Mouse (Mus musculus) neural tube, embryonic 15.5 days (tissue): ENCODE results near the gene Ttyh1. TPM values are rescaled to one million over a fixed set of nuclear protein-coding genes. Genes with fewer than 3 reads are reported as not detected.

Source experiments
- ATAC-seq: fragments of 200-750 bp; cut with Nextera tagmentation; 2 replicates; pipeline ENCODE4 v1.8.0; 2017; ENCODE audit warnings: mild to moderate bottlenecking, moderate TSS enrichment, moderate library complexity; ENCODE audit not compliant: low FRiP score
- H3K27ac ChIP-seq: fragments of 300-500 bp; sonication (generic); replicated peaks from 2 replicates; pipeline ENCODE4 v1.5.1; 2015; ENCODE audit warnings: mild to moderate bottlenecking, inconsistent platforms
- H3K27me3 ChIP-seq: fragments of 300-500 bp; sonication (generic); replicated peaks from 2 replicates; pipeline ENCODE4 v1.6.1; 2015; ENCODE audit warnings: inconsistent platforms
- H3K36me3 ChIP-seq: fragments of 300-500 bp; sonication (generic); 2 replicates; pipeline ENCODE4 v1.6.1; 2015; ENCODE audit warnings: inconsistent platforms
- H3K4me1 ChIP-seq: fragments of 300-500 bp; sonication (generic); 2 replicates; pipeline ENCODE4 v1.6.1; 2015; ENCODE audit warnings: inconsistent platforms
- H3K4me2 ChIP-seq: fragments of 300-500 bp; sonication (generic); 2 replicates; pipeline ENCODE4 v1.6.1; 2015; ENCODE audit warnings: inconsistent platforms, mild to moderate bottlenecking, moderate library complexity
- H3K4me3 ChIP-seq: fragments of 300-500 bp; sonication (generic); replicated peaks from 2 replicates; pipeline ENCODE4 v1.5.1; 2015; ENCODE audit warnings: mild to moderate bottlenecking, inconsistent platforms
- H3K9ac ChIP-seq: fragments of 300-500 bp; sonication (generic); replicated peaks from 2 replicates; pipeline ENCODE4 v1.6.1; 2015; ENCODE audit warnings: mild to moderate bottlenecking, inconsistent platforms
- H3K9me3 ChIP-seq: fragments of 300-500 bp; sonication (generic); replicated peaks from 2 replicates; pipeline ENCODE4 v1.6.1; 2016; ENCODE audit warnings: inconsistent platforms
- WGBS: fragments of 180-500 bp; shearing (Covaris S2); methylation state at CpG from one replicate; pipeline ENCODE4 v1.1.7; 2015; ENCODE audit warnings: mixed read lengths; 5-methylcytosine and 5-hydroxymethylcytosine counted together
- polyA plus RNA-seq: library from polyadenylated mRNA; unstranded; fragments of >200 nt; fragmentation: Nextera tagmentation; extraction: Ambion mirVana; gene quantifications from 2 replicates; pipeline ENCODE4 v1.2.1, GENCODE M21; 2015

The Ttyh1 gene
- polyA plus RNA-seq = 127 and 155 TPM in 2 replicates

DNA sequence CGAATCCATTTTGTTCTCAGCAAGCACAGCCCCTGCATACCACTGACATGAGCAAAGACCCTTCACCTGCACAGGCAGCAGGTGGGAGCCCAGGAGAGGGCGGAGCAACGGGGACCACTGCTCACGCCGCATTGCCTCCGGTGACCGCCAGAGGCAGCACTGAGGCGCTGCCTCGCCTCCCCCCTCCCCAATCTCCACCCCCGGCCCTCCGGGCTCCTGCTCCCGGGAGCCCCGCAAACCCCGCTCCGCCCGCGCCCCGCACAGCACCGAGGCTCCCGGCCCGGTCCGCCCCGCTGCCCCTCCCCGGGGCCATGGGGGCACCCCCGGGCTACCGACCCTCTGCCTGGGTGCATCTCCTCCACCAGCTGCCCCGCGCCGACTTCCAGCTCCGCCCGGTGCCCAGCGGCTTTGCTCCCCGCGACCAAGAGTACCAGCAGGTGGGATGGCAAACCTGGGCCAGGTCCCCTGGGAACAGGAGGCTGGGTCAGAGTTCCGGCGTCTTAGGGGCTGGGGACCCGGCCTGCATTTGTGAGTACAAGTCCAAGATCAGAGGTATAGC is at the start of gene Ttyh1:
TSS of gene Ttyh1 (plus strand) at position 65 of the 559 bp plus-strand sequence.
- Histone ChIP-seq H3K27me3 (no peaks in the 10 kb centered on the region), H3K4me2 (peak within 1 kb of the TSS; percentile 66), H3K4me1 (peaks cover 43% of the 10 kb centered on the region), H3K9me3 (no peaks in the 10 kb centered on the region), H3K27ac (peak within 1 kb of the TSS; percentile 88), H3K9ac (peak within 1 kb of the TSS; percentile 68), H3K36me3 (no peaks in the 10 kb centered on the region), H3K4me3 (peak within 1 kb of the TSS; percentile 58)
- 2% methylated on average over 37 of the region's 37 CpGs for WGBS
- peak; percentile 35 for ATAC-seq

DNA sequence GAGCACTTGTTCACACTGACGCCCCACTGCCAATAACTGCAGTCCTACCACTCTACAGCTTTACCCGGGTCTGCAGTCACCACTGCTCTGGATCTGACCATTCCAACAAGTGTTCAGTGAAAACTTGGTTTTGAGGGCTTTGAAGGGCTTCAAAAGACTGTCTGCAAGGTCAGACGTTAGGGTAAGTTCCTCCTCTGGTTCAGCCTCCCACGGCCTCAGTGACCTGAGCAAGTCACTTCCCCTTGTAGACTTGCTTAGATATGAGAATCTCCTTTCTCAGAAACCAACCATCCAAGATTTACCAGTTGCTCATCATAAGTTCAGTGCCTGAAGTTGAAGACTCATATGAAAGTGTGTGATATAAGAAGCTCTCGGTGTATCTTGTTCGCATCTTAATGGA is 48.1 kb upstream of the Ttyh1 start:
- no peaks in the 10 kb centered on the region for H3K27me3 ChIP-seq
- no peaks in the 10 kb centered on the region for H3K4me1 ChIP-seq
- H3K9me3 ChIP-seq = no peaks in the 10 kb centered on the region
- no peaks in the 10 kb centered on the region for H3K36me3 ChIP-seq
- H3K27ac ChIP-seq = no peak overlapping the region
- no peak overlapping the region for H3K4me3 ChIP-seq
- 91% methylated on average over 6 of the region's 6 CpGs for WGBS
- H3K9ac ChIP-seq = no peak overlapping the region
- no peak for ATAC-seq
- H3K4me2 ChIP-seq = no peak overlapping the region

DNA sequence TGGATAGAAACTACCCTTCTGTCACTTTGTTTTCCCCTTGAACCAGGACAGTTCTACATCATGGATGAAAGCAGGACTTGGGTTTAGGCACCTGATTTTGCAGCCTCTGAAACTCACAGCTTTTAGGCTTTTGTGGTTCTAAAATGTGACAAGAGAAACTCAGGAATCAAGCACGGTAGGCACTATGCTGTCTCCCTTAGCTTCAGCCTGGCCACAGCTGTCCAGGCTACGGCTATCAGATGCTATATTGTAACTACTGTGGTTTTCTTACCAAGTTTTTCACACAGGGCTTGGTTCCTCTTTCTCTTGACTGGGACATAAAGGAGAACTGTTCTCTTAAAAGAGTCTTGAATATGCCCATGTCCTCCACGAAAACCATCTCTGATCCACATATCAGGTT is 46.1 kb upstream of the Ttyh1 start:
- H3K4me2 ChIP-seq = no peak overlapping the region

DNA sequence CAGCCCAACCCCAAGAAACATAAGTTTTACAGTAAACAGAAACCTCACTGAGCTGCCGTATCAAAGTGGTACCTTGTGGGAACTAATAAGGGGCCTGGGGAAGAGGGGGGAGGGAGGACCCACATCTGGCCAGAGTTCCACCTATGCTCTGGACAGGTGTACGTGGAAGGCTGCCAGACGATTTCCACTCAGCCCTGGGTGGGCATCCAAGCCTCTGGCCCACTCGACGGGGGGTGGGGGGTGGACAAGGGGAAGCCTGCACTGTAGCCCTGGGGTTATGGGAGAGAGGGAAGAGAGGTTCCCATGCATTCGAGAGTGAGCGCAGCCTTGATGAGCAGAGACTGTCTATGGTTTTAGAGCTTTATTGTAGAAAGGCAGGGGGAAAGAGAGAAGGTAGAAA is 39.7 kb upstream of the Ttyh1 start:
- H3K27ac ChIP-seq = no peak overlapping the region
- H3K36me3 ChIP-seq = no peaks in the 10 kb centered on the region
- no peaks in the 10 kb centered on the region for H3K27me3 ChIP-seq
- no peak overlapping the region for H3K4me3 ChIP-seq
- H3K9ac ChIP-seq = no peak overlapping the region
- H3K9me3 ChIP-seq = no peaks in the 10 kb centered on the region
- no peak overlapping the region for H3K4me2 ChIP-seq
- no peaks in the 10 kb centered on the region for H3K4me1 ChIP-seq
- 81% methylated on average over 7 of the region's 7 CpGs for WGBS
- ATAC-seq = no peak

More for the DNA sequence above, 46.1 kb upstream of the Ttyh1 start:
- no peak overlapping the region for H3K4me3 ChIP-seq
- no peaks in the 10 kb centered on the region for H3K4me1 ChIP-seq
- 88% methylated on average over 3 of the region's 3 CpGs for WGBS
- no peaks in the 10 kb centered on the region for H3K27me3 ChIP-seq
- H3K27ac ChIP-seq = no peak overlapping the region
- no peak for ATAC-seq
- no peak overlapping the region for H3K9ac ChIP-seq
- H3K9me3 ChIP-seq = no peaks in the 10 kb centered on the region
- H3K36me3 ChIP-seq = no peaks in the 10 kb centered on the region

DNA sequence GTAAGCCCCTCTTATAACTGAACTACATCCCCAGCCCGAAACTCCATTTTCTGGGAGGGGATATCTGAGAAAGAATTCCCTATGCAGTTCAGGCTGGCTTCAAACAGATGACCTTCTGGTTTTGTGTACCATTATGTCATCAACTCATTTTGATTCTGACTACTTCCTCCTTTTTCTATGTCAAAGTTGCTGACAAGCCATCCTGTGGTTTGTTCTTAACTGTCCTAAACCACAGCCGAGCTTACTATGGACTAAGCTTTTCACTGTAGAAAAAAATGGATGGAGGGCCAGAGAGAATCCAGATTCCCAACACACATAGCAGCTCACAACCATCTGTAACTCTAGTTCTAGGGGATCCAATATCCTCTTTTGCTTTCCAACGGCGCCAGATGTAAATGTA is 38.7 kb upstream of the Ttyh1 start:
- H3K4me2 ChIP-seq = no peak overlapping the region
- H3K4me3 ChIP-seq = no peak overlapping the region
- H3K4me1 ChIP-seq = no peaks in the 10 kb centered on the region
- H3K27me3 ChIP-seq = no peaks in the 10 kb centered on the region
- 92% methylated on average over 4 of the region's 4 CpGs for WGBS
- H3K36me3 ChIP-seq = no peaks in the 10 kb centered on the region
- H3K27ac ChIP-seq = no peak overlapping the region
- no peak overlapping the region for H3K9ac ChIP-seq
- no peak for ATAC-seq
- H3K9me3 ChIP-seq = no peaks in the 10 kb centered on the region

DNA sequence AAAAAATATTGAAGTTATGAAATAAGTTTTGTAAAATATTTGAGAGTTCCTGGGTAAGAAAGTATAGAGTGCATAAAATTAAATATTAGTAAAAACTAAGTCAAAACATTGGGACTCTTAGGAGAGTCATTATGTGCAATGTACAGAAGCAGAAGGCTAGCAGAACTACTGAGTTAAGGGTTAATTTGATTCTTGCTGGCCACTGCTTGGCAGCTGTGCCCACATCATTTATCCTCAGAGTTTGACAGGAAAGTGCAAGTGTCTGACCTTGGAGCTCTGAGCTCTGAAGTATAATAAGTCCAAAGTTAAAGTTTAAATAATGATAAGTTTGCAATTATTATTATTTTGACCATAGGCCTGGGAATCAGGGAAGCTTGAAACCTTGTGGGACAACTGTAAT is 37.5 kb upstream of the Ttyh1 start:
- no peak for ATAC-seq
- Histone ChIP-seq H3K27me3 (no peaks in the 10 kb centered on the region), H3K9ac (no peak overlapping the region), H3K9me3 (no peaks in the 10 kb centered on the region), H3K27ac (no peak overlapping the region), H3K36me3 (no peaks in the 10 kb centered on the region), H3K4me2 (no peak overlapping the region), H3K4me1 (no peaks in the 10 kb centered on the region), H3K4me3 (no peak overlapping the region)

DNA sequence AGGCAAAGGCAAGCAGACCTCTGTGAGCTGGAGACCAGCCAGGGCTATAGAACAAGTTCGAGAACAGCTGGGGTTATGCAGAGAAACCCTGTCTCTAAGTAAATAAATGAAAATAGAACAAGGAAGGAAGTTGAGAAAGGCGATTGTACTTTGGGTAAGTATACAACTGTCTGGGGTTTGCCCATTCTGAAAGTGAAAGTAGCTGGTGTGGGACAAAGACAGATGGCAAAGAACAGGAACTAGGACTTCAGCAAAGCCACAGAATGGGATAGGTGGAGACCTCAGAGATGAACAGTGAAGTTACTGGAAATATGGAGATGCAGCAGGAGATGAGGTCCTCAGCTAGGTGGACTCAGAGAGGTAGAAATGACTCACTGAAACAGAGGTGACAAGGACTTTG is 36.4 kb upstream of the Ttyh1 start:
- H3K9ac ChIP-seq = no peak overlapping the region
- H3K4me1 ChIP-seq = no peaks in the 10 kb centered on the region
- H3K27ac ChIP-seq = no peak overlapping the region
- no peaks in the 10 kb centered on the region for H3K27me3 ChIP-seq
- WGBS = 58% methylated on average over 2 of the region's 2 CpGs
- H3K36me3 ChIP-seq = no peaks in the 10 kb centered on the region
- H3K4me2 ChIP-seq = no peak overlapping the region
- no peak overlapping the region for H3K4me3 ChIP-seq
- H3K9me3 ChIP-seq = no peaks in the 10 kb centered on the region
- no peak for ATAC-seq

DNA sequence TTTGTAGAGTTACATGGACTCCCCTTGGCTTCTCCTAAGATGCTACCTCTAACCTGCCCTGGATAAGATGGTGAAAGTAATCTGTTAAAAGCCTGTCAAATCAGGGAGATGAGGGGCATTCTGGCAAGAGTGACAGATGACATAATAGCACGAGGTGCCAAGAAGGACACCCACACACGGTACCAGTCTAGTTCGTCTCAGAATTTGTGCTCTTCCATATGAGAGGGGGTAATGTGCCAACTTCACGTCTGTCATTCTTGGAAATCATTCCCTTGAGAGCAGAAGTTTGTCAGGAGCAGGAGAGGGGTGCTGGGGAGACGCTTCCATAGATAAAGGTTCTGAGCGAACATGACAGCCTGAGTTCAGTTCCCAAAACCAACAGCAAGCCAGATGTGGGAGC is 35.0 kb upstream of the Ttyh1 start:
- H3K9me3 ChIP-seq = no peaks in the 10 kb centered on the region
- WGBS = 84% methylated on average over 6 of the region's 6 CpGs
- H3K27me3 ChIP-seq = no peaks in the 10 kb centered on the region
- no peak overlapping the region for H3K4me2 ChIP-seq
- no peak overlapping the region for H3K4me3 ChIP-seq
- no peaks in the 10 kb centered on the region for H3K4me1 ChIP-seq
- ATAC-seq = no peak
- no peak overlapping the region for H3K27ac ChIP-seq
- no peak overlapping the region for H3K9ac ChIP-seq
- H3K36me3 ChIP-seq = no peaks in the 10 kb centered on the region

DNA sequence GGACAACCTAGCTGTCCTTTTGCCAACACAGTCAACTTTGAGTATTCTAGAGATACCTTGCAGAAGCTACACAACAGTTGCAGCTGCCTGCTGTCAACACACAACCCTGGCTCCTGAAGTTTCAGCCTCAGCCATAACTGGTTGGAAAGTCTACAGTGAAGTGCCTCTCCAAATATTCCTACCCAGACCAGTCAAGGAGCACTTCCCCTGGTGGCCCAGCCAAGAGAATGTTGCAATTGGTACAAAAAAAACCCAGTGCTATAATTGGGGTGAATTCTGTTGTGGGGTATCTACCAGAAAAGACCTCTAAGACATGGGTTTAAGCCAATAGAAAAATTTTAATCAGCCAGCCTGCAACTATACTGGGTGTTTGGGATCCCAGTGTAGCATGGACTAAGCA is 33.6 kb upstream of the Ttyh1 start:
- no peaks in the 10 kb centered on the region for H3K27me3 ChIP-seq
- H3K4me2 ChIP-seq = no peak overlapping the region
- no peak overlapping the region for H3K4me3 ChIP-seq
- no peaks in the 10 kb centered on the region for H3K4me1 ChIP-seq
- H3K9me3 ChIP-seq = no peaks in the 10 kb centered on the region
- H3K27ac ChIP-seq = no peak overlapping the region
- no peak for ATAC-seq
- H3K9ac ChIP-seq = no peak overlapping the region
- no peaks in the 10 kb centered on the region for H3K36me3 ChIP-seq

DNA sequence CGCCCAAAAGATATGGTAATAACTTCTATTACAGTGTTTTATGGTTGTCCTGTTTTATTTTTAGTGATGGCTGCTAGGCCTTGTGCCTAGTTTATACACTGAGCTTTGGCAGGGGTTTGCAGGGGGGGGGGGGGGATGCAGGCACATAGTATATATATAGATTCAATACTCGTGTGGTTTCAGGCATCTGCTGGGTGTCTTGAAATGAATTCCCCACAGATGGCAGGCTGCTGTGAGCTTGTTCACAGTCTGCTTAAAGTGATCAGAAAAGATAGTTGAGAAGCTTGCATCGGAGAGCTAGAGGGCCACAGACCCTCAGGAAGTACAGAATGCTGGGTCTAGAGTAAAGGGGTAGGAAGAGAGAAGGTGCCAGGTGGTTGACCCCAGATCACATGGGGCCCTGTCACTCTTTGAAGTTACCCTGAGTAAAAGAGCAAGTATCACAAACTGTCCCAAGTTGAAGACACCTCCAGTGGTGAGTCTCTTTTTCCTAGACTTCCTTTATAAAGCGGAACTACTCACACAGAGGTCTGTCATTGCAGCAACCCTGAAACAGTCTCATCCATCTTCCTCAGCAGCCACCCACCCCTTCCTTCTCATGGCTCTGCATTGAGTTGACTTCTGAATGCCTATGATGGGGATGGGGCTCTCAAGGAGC is 31.8 kb upstream of the Ttyh1 start:
- H3K4me3 ChIP-seq = no peak overlapping the region
- no peak overlapping the region for H3K9ac ChIP-seq
- no peaks in the 10 kb centered on the region for H3K36me3 ChIP-seq
- H3K27me3 ChIP-seq = no peaks in the 10 kb centered on the region
- ATAC-seq = no peak
- no peaks in the 10 kb centered on the region for H3K9me3 ChIP-seq
- H3K4me1 ChIP-seq = 0 out of 2 replicates have a peak, but pooled peaks cover 3% of the 10 kb centered on the region
- H3K27ac ChIP-seq = no peak overlapping the region
- H3K4me2 ChIP-seq = no peak overlapping the region
- WGBS = 80% methylated on average over 4 of the region's 4 CpGs

DNA sequence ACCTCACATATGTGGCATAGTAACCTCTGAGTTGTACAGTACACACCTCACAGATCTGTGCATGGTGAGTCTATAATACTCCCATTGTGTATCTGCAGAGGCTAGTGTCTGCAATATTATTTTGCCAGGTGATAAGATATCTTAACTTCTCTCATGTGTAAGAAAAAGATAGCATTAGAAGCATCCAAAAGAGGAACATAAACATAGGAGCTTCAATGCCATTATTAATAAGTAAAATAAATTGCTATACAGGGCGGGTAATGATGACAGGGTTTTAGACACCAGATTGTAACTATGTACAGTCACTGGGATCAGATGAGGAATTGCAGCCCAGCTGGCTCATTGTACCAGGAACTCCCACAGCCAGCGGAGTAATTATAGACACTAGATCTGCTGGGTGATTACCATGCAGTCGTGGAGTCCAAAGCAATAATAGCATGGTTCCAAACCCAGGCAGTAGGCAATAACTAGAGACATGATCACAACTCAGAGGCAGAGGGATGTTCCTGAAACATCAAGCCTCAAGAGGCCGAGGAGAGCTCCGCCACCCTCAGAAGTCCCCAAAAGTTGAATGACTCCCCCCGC is 31.2 kb upstream of the Ttyh1 start:
- Histone ChIP-seq H3K27ac (no peak overlapping the region), H3K9ac (no peak overlapping the region), H3K4me1 (0 out of 2 replicates have a peak, but pooled peaks cover 3% of the 10 kb centered on the region), H3K27me3 (no peaks in the 10 kb centered on the region), H3K4me2 (no peak overlapping the region), H3K9me3 (no peaks in the 10 kb centered on the region), H3K4me3 (no peak overlapping the region), H3K36me3 (no peaks in the 10 kb centered on the region)
- ATAC-seq = no peak
- WGBS = 75% methylated on average over 6 of the region's 6 CpGs

DNA sequence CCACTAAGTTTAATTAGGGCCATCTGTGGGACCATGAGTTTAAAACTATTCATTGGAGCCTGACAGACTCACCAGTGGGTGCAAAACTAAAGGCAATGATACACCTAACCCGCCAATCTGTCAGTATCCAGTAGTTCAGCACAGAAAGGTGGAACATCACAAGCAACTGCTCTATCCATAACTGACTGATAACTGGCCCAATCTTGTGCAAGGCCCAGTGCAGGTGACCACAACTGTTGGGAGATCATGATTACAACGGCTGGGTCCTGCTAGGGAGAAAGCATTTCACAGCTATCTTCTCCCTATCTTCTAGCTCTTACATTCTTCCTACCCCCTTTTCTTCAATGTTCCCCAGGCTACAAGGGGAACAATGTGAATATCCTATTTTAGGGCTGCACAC is 30.5 kb upstream of the Ttyh1 start:
- H3K27ac ChIP-seq = no peak overlapping the region
- WGBS = 79% methylated on average over 2 of the region's 2 CpGs
- no peak overlapping the region for H3K4me3 ChIP-seq
- H3K27me3 ChIP-seq = no peaks in the 10 kb centered on the region
- H3K4me1 ChIP-seq = 0 out of 2 replicates have a peak, but pooled peaks cover 3% of the 10 kb centered on the region
- H3K36me3 ChIP-seq = no peaks in the 10 kb centered on the region
- no peak overlapping the region for H3K4me2 ChIP-seq
- H3K9me3 ChIP-seq = no peaks in the 10 kb centered on the region
- no peak for ATAC-seq
- H3K9ac ChIP-seq = no peak overlapping the region
